Mouse (Mus musculus): ENCODE results near the gene Pnpla1. TPM values are rescaled to one million over a fixed set of nuclear protein-coding genes. Genes with fewer than 3 reads are reported as not detected.

The Pnpla1 gene
- polyA plus RNA-seq, 2 experiments from 2014 or later: not detected

- ATAC-seq: no peak
Measured at GRCm38 (mm10) chr17:28886266-28886665, 28.1 kb downstream of the Pnpla1 start.

GRCm38 (mm10) chr17:28894050-28894767 lies 36.0 kb downstream of the Pnpla1 start:
- no peak for ATAC-seq

GRCm38 (mm10) chr17:28895217-28895875 lies 37.1 kb downstream of the Pnpla1 start:
- no peak for ATAC-seq

GRCm38 (mm10) chr17:28896095-28896780 lies 38.0 kb downstream of the Pnpla1 start:
- no peak for ATAC-seq

DNA sequence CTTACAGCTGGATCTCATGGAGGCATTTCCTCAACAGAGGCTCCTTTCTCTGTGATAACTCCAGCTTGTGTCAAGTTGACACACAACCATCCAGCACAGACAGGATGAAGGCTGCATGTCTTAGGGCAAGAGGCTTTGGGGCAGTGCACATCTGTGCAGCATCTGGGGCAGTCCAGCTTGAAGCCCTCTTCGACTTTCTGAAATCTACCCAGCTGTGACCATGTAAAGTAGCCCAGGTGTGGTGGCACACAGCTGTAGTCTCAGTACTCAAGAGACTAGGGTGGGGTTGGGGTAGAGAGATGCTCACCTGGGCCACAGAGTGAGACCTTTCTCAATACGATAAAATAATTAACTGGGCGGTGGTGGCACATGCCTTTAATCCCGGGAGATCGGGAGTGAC lies 39.6 kb downstream of the Pnpla1 start:
- no peak for ATAC-seq

DNA sequence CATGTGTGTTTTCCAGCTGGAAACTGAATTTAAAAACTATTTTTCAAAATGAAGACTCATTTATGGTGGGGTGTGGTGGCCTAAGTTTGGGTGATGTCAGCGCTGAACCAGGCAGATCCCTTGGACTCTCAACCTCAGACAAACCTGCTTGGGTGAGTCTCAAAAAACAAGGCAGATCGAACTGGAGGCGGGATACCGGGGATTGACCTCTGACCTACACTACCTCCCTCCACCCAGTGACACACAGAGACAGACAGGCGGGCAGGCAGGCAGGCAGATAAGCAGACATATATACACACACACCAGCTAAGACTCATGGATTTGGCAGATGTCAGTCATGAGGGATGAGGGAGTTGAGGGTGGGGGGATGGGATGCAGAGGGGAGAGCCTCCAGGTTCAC lies 40.0 kb downstream of the Pnpla1 start:
- ATAC-seq: no peak

GRCm38 (mm10) chr17:28899427-28899826 lies 41.2 kb downstream of the Pnpla1 start:
- no peak for ATAC-seq

DNA sequence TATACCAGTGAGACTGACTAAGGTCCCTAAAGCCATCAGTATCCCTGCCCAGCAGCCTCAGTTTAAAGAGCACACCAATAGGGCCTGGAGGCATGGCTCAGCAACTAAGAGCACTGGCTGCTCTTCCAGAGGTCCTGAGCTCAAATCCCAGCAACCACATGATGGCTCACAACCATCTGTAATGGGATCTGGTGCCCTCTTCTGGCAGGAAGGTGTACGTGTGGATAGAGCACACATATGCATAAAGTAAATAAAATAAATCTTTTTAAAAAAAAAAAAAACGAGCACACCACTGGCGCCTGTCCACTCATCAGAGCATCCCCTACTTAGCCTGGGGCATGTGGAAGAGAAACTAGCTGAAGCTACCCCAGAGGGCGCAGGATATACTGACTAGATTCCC lies 43.3 kb downstream of the Pnpla1 start:
- ATAC-seq: no peak

GRCm38 (mm10) chr17:28904546-28905376 lies 46.5 kb downstream of the Pnpla1 start:
- no peak for ATAC-seq

GRCm38 (mm10) chr17:28905377-28905916 lies 47.2 kb downstream of the Pnpla1 start:
- no peak for ATAC-seq

DNA sequence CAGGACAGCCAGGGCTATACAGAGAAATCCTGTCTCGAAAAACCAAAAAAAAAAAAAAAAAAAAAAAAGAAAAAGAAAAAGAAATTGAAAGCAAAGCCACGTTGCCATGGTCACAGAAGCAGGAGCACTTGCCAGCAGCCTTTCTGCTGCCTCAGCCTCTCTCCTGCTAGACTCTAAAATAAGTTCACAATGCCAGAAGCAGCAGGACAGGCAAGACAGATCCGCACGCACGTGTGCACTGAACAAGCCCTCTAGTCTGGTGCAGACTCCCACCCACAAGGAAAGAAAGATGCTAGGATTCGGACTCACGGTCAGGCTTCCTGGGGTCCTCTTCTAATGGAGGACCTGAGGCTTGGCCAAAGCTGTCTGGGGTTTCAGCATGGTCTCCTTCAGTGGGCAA lies 49.7 kb downstream of the Pnpla1 start:
- ATAC-seq: no peak

GRCm38 (mm10) chr17:28909252-28909941 lies 51.2 kb downstream of the Pnpla1 start:
- ATAC-seq: peak; percentile 28

DNA sequence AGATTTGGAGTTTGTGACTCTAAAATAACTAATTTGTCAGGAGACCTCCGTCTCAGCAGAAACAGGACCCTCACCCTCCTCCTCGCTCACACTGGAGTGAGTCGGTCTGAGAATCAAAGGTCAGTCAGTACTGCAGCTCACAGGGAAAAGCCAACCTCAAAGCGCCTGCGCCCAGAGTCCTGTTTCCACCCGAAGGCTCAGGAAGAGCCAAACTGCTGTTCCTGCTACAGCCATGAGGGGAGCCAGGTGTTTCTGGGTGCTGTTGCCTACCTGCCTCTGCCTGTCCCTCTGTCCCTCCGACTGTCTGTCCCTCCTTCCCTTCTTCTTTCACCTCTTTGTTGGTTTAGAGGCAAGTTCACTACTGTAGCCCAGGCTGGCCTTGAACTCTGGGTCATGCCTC lies 51.9 kb downstream of the Pnpla1 start:
- no peak for ATAC-seq

DNA sequence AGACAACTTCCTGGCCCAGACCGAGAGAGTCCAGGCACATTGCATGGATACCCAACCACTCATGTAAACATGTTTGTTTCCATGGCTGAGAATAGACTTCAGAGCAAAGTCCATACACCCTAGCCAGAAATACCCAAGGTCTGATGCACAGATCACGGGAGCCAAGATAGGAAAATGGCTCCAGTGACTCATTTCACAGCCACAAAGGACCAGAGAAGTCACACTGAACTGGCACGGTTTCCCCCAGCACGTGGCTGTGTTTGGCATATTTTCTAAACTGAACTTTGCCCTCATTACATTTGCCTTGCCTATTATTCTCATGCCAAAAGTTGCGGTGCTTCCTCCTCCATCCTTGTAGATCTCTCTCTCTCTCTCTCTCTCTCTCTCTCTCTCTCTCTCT lies 55.0 kb downstream of the Pnpla1 start:
- ATAC-seq: no peak

GRCm38 (mm10) chr17:28913940-28914339 lies 55.7 kb downstream of the Pnpla1 start:
- ATAC-seq: no peak

DNA sequence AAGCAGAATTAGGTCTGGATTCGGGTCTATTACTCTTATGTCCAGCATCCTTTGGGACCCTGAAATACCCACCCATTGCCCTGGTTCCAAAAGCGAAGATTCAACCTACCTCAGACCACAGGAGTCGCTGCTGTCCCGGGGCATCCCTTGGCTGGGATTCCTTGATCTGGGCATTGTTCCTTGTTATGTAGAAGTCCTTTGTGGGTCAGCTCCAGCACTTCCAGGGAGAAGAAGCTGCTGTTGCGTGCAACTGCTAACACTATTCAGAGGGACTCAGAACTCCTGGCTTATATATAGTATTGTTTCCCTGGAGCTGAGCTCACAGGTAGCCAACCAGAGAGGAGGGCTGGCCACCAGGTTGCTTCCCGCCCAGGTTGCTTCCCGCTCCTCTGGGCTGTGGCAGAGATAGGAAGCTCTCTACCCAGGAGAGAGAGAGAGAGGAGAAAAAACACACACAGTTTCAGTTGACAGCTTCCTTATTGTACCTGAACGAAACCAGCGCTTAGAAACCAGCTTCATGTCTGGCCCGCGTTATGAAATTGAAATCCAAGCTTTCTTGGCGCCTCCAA lies 56.9 kb downstream of the Pnpla1 start, which contains the start of gene 4930539E08Rik:
Gene 4930539E08Rik (minus strand): TSS at position 265 of the 569 bp plus-strand sequence.
- ATAC-seq: no peak

GRCm38 (mm10) chr17:28916520-28916919 lies 58.3 kb downstream of the Pnpla1 start:
- no peak for ATAC-seq

- no peak for ATAC-seq
Measured at GRCm38 (mm10) chr17:28921086-28921485, 62.9 kb downstream of the Pnpla1 start.

DNA sequence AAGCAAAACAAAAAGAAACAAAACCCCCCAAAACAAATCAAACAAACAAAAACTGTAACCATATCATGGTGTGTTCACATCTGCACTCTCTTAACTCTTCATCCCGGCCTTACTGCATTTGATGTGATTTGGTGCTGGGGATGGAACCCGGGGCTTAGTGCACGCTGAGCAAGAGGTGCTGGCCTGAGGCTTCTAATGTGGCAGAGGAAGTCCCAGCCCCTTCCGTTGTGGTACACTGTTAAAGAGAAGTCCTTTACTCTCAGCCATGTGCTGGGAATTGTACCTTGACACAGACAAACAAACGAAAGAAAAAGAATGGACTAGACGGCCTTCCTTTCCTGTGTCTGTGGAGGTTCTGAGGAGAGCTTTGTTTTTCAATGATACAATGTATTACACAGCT lies 63.9 kb downstream of the Pnpla1 start:
- no peak for ATAC-seq

DNA sequence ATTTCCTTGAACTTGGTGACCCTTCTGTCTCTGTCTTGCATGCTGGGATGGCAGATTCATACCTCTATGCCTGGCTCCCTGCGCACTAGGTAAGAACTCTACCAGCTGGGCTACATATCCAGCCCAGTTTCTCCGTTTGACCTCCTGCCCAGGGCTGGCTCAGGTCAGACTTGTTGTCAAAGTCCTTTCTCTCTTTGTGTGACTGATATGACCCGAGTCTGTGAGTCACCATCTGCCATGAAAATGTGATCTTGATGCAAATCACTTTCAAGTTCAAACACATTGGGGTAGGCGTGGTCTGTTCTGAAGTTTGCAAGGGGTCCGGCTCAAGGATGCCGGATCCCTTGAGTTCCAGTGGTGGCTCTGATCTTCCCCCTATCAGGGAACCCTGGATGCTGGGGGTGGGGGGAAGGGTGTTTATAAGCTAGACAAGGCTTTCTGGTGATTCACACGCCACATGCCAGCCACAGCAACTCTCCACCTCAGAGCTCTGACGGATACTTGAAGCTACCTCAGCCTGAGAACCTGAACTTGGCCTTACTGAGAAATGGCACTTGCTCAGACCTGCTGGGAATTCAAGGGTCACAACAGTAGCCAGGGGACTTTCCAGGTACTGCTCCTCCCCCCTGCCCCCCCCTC lies 66.9 kb downstream of the Pnpla1 start:
- no peak for ATAC-seq

GRCm38 (mm10) chr17:28926380-28926779 lies 68.2 kb downstream of the Pnpla1 start:
- no peak for ATAC-seq

All from activated CD4-positive, CD25-positive, alpha-beta regulatory T cell, adult 4 months (primary cell).